Comparison of ENCODE assay signal across 29 mouse cellular contexts in the genomic region with DNA sequence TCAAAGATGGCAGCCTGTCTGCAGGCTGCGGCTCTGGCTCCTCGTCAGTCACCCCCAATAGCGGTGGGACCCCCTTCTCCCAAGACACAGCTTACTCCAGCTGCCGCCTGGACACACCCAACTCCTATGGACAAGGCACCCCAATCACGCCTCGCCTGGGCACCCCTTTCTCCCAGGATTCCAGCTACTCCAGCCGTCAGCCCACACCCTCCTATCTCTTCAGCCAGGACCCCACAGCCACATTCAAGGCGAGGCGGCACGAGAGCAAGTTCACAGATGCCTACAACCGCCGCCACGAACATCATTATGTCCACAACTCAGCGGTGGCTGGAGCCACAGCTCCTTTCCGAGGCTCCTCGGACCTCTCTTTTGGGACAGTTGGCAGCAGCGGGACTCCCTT. TPM values are rescaled to one million over a fixed set of nuclear protein-coding genes. Genes with fewer than 3 reads are reported as not detected.
DNase-seq lines count a peak whose midpoint lies in the region; ATAC-seq and TF ChIP-seq lines count a peak whose summit lies in the region.
"Had no signal": no experiment of that assay in that cellular context is flagged by ENCODE, and none has a peak within 500 bp of the region (broad histone marks: within the 10 kb centered on the region; RNA-seq: fewer than 3 reads in every experiment).

No protein-coding gene starts in this region.

- ATAC-seq in hindbrain, embryonic 12.5 days (ENCODE audit: low FRiP score): no peak
- ATAC-seq in hindbrain, embryonic 11.5 days (ENCODE audit: low FRiP score): no peak
- ATAC-seq in midbrain, embryonic 13.5 days: no peak
- ATAC-seq in midbrain, embryonic 14.5 days (ENCODE audit: low FRiP score, low TSS enrichment): no peak
- ATAC-seq in G1E (ENCODE audit: extremely low read depth, insufficient number of reproducible peaks, low FRiP score, poor library complexity, severe bottlenecking): no peak
- ATAC-seq: forebrain, postnatal 0 days; intestine, embryonic 15.5 days had no signal

- TF ChIP-seq CTCF in G1E (IDR thresholded peaks at IDR 0.05; ENCODE audit: low read depth, low read length): no peak

- peaks cover 74% of the 10 kb centered on the region for H3K4me1 ChIP-seq in hindbrain, embryonic 12.5 days
- H3K4me1 ChIP-seq in hindbrain, embryonic 11.5 days (replicated peaks; ENCODE audit: control insufficient read depth, insufficient read depth, low read length): peaks cover 21% of the 10 kb centered on the region
- H3K4me1 ChIP-seq in midbrain, embryonic 13.5 days (replicated peaks): peaks cover 80% of the 10 kb centered on the region
- peaks cover 52% of the 10 kb centered on the region for H3K4me1 ChIP-seq in midbrain, embryonic 14.5 days (ENCODE audit: control insufficient read depth, insufficient read depth, low read length)
- peaks cover 90% of the 10 kb centered on the region for H3K4me1 ChIP-seq in G1E (ENCODE audit: insufficient read depth, low read depth, low read length)

- H3K27ac ChIP-seq in hindbrain, embryonic 12.5 days: no peak overlapping the region
- H3K27ac ChIP-seq in hindbrain, embryonic 11.5 days (ENCODE audit: low read depth, low read length): no peak overlapping the region
- 0 out of 2 replicates have a peak overlapping the region, but pooled peaks have one; percentile 2 for H3K27ac ChIP-seq in midbrain, embryonic 13.5 days
- H3K27ac ChIP-seq in midbrain, embryonic 14.5 days (replicated peaks; ENCODE audit: low read depth, low read length): no peak overlapping the region
- H3K27ac ChIP-seq: hindbrain, embryonic 15.5 days; stomach, embryonic 15.5 days had no signal

- no peaks in the 10 kb centered on the region for H3K9me3 ChIP-seq in hindbrain, embryonic 12.5 days (replicated peaks)
- no peaks in the 10 kb centered on the region for H3K9me3 ChIP-seq in hindbrain, embryonic 11.5 days (ENCODE audit: control insufficient read depth, low read length)
- H3K9me3 ChIP-seq in midbrain, embryonic 13.5 days: no peaks in the 10 kb centered on the region
- no peaks in the 10 kb centered on the region for H3K9me3 ChIP-seq in midbrain, embryonic 14.5 days (ENCODE audit: control insufficient read depth, low read length)
- H3K9me3 ChIP-seq in G1E (replicated peaks): no peaks in the 10 kb centered on the region
- H3K9me3 ChIP-seq: hindbrain, embryonic 15.5 days; intestine, embryonic 15.5 days; limb, embryonic 15.5 days; liver, embryonic 15.5 days; stomach, embryonic 15.5 days had no signal

- peak; percentile 56 for DNase-seq in cerebellum, adult 9-11 months
- no peak for DNase-seq in cerebellum, postnatal 10 days
- DNase-seq in hindbrain, embryonic 11.5 days (ENCODE audit: low spot score): no peak
- no peak for DNase-seq in midbrain, embryonic 14.5 days
- DNase-seq in G1E (ENCODE audit: low spot score): no peak
- DNase-seq in layer of hippocampus, adult 18-20 months (ENCODE audit: low spot score in 2 of 2): no peak
- DNase-seq: adrenal gland, adult 8-10 months; forebrain, postnatal 0 days; heart, postnatal 14 days; kidney, adult 2 months; kidney, postnatal 36 days; lung, embryonic 14.5 days; lung, postnatal 14 days; right cerebral cortex, postnatal 25 days had no signal

- no peaks in the 10 kb centered on the region for H3K27me3 ChIP-seq in hindbrain, embryonic 12.5 days
- no peaks in the 10 kb centered on the region for H3K27me3 ChIP-seq in hindbrain, embryonic 11.5 days (ENCODE audit: control insufficient read depth, insufficient read depth, low read length)
- no peaks in the 10 kb centered on the region for H3K27me3 ChIP-seq in midbrain, embryonic 13.5 days
- no peaks in the 10 kb centered on the region for H3K27me3 ChIP-seq in midbrain, embryonic 14.5 days (ENCODE audit: control insufficient read depth, insufficient read depth, low read length)
- no peaks in the 10 kb centered on the region for H3K27me3 ChIP-seq in G1E (ENCODE audit: insufficient read depth, low read length)
- H3K27me3 ChIP-seq: hindbrain, embryonic 15.5 days; intestine, embryonic 15.5 days; limb, embryonic 15.5 days; liver, embryonic 15.5 days; stomach, embryonic 15.5 days had no signal

- H3K4me2 ChIP-seq in hindbrain, embryonic 12.5 days (replicated peaks): no peak overlapping the region
- H3K4me2 ChIP-seq in hindbrain, embryonic 11.5 days (replicated peaks; ENCODE audit: low read depth, low read length): no peak overlapping the region
- no peak overlapping the region for H3K4me2 ChIP-seq in midbrain, embryonic 13.5 days (replicated peaks)
- no peak overlapping the region for H3K4me2 ChIP-seq in midbrain, embryonic 14.5 days (ENCODE audit: low read length)
- H3K4me2 ChIP-seq: hindbrain, embryonic 15.5 days; intestine, embryonic 15.5 days; limb, embryonic 15.5 days; lung, embryonic 14.5 days; stomach, embryonic 15.5 days had no signal

- WGBS in hindbrain, embryonic 12.5 days: 84% methylated on average over 17 of the region's 17 CpGs
- 84% methylated on average over 17 of the region's 17 CpGs for WGBS in hindbrain, embryonic 11.5 days
- WGBS in midbrain, embryonic 13.5 days: 86% methylated on average over 17 of the region's 17 CpGs
- WGBS in midbrain, embryonic 14.5 days: 86% methylated on average over 17 of the region's 17 CpGs

- no peak overlapping the region for H3K4me3 ChIP-seq in hindbrain, embryonic 12.5 days
- H3K4me3 ChIP-seq in hindbrain, embryonic 11.5 days (ENCODE audit: low read depth, low read length): no peak overlapping the region
- H3K4me3 ChIP-seq in midbrain, embryonic 13.5 days (replicated peaks): no peak overlapping the region
- H3K4me3 ChIP-seq in midbrain, embryonic 14.5 days (replicated peaks; ENCODE audit: low read depth, low read length): no peak overlapping the region
- peak overlapping the region; percentile 55; the same call in 1 of the 2 replicates for H3K4me3 ChIP-seq in G1E (ENCODE audit: low read depth, low read length)
- H3K4me3 ChIP-seq: hindbrain, embryonic 15.5 days; intestine, embryonic 15.5 days; limb, embryonic 15.5 days; liver, embryonic 15.5 days; stomach, embryonic 15.5 days had no signal

- H3K9ac ChIP-seq in hindbrain, embryonic 12.5 days: 0 out of 2 replicates have a peak overlapping the region, but pooled peaks have one; percentile 13
- no peak overlapping the region for H3K9ac ChIP-seq in hindbrain, embryonic 11.5 days (ENCODE audit: low read depth, low read length)
- H3K9ac ChIP-seq in midbrain, embryonic 13.5 days (replicated peaks): no peak overlapping the region
- no peak overlapping the region for H3K9ac ChIP-seq in midbrain, embryonic 14.5 days (replicated peaks; ENCODE audit: low read length)
- H3K9ac ChIP-seq: forebrain, postnatal 0 days; hindbrain, embryonic 15.5 days; intestine, embryonic 15.5 days; limb, embryonic 15.5 days; liver, embryonic 15.5 days; lung, embryonic 14.5 days; stomach, embryonic 15.5 days had no signal

- H3K36me3 ChIP-seq in hindbrain, embryonic 12.5 days: peaks cover 53% of the 10 kb centered on the region
- peaks cover 19% of the 10 kb centered on the region; the same call in 1 of the 2 replicates for H3K36me3 ChIP-seq in hindbrain, embryonic 11.5 days (ENCODE audit: control insufficient read depth, insufficient read depth, low read length)
- peaks cover 56% of the 10 kb centered on the region for H3K36me3 ChIP-seq in midbrain, embryonic 13.5 days
- peaks cover 57% of the 10 kb centered on the region for H3K36me3 ChIP-seq in midbrain, embryonic 14.5 days (ENCODE audit: control insufficient read depth, insufficient read depth, low read length)
- H3K36me3 ChIP-seq in G1E (replicated peaks): peaks cover 89% of the 10 kb centered on the region

RNA-seq across cellular contexts. Expression of a gene that starts 5.6 kb away (rescaled TPM):
- 13.8 and 14.3 TPM in 2 replicates for polyA plus RNA-seq in hindbrain, embryonic 12.5 days (2016; fragmentation: Nextera tagmentation; extraction: Ambion mirVana)
- 11.0 and 14.2 TPM in 2 replicates for polyA plus RNA-seq in hindbrain, embryonic 11.5 days (2014; fragmentation: Nextera tagmentation; extraction: Ambion mirVana)
- 13.3 and 14.1 TPM in 2 replicates for polyA plus RNA-seq in midbrain, embryonic 13.5 days (2015; fragmentation: Nextera tagmentation; extraction: Ambion mirVana)
- polyA plus RNA-seq in midbrain, embryonic 14.5 days (2014; fragmentation: Nextera tagmentation; extraction: Ambion mirVana): 14.2 and 15.0 TPM in 2 replicates
- total RNA-seq in G1E (2014; fragmentation: Nextera tagmentation) (76.5 and 76.7 TPM in 2 replicates), G1E (2017) (2.1 and 2.3 TPM in 2 replicates)
- 89.4 and 90.6 TPM in 2 replicates for polyA plus RNA-seq in G1E (2012)
- total RNA-seq in layer of hippocampus, adult 18-20 months (2021): 10 to 100 TPM; 34.8 to 37.4 TPM

RNA-seq across cellular contexts. Expression of a gene that starts 15.1 kb away (rescaled TPM):
- polyA plus RNA-seq in hindbrain, embryonic 12.5 days (2016; fragmentation: Nextera tagmentation; extraction: Ambion mirVana): 2.6 and 2.8 TPM in 2 replicates
- 1.7 and 2.0 TPM in 2 replicates for polyA plus RNA-seq in hindbrain, embryonic 11.5 days (2014; fragmentation: Nextera tagmentation; extraction: Ambion mirVana)
- polyA plus RNA-seq in midbrain, embryonic 13.5 days (2015; fragmentation: Nextera tagmentation; extraction: Ambion mirVana): 2.6 and 3.3 TPM in 2 replicates
- polyA plus RNA-seq in midbrain, embryonic 14.5 days (2014; fragmentation: Nextera tagmentation; extraction: Ambion mirVana): 7.1 and 8.9 TPM in 2 replicates
- total RNA-seq in G1E (2014; fragmentation: Nextera tagmentation): not detected in 2 replicates
- total RNA-seq in G1E (2017): 0.52 and 1.7 TPM in 2 replicates
- polyA plus RNA-seq in G1E (2012): 0.26 and 0.59 TPM in 2 replicates
- 10 to 100 TPM; 49.1 to 50.9 TPM for total RNA-seq in layer of hippocampus, adult 18-20 months (2021)

RNA-seq across cellular contexts. Expression of a gene that starts 21.6 kb away (rescaled TPM):
- polyA plus RNA-seq in hindbrain, embryonic 12.5 days (2016; fragmentation: Nextera tagmentation; extraction: Ambion mirVana): 70.2 and 74.6 TPM in 2 replicates
- 73.5 and 78.7 TPM in 2 replicates for polyA plus RNA-seq in hindbrain, embryonic 11.5 days (2014; fragmentation: Nextera tagmentation; extraction: Ambion mirVana)
- polyA plus RNA-seq in midbrain, embryonic 13.5 days (2015; fragmentation: Nextera tagmentation; extraction: Ambion mirVana): 72.2 and 74.0 TPM in 2 replicates
- polyA plus RNA-seq in midbrain, embryonic 14.5 days (2014; fragmentation: Nextera tagmentation; extraction: Ambion mirVana): 51.3 and 61.2 TPM in 2 replicates
- total RNA-seq in G1E (2014; fragmentation: Nextera tagmentation): 11.6 and 24.2 TPM in 2 replicates
- 22.8 and 25.4 TPM in 2 replicates for total RNA-seq in G1E (2017)
- 50.1 and 65.2 TPM in 2 replicates for polyA plus RNA-seq in G1E (2012)
- total RNA-seq in layer of hippocampus, adult 18-20 months (2021): 10 to 100 TPM; 26.5 to 31.5 TPM

RNA-seq across cellular contexts. Expression of a gene that starts 35.0 kb away (rescaled TPM):
- not detected in 2 replicates for polyA plus RNA-seq in hindbrain, embryonic 12.5 days (2016; fragmentation: Nextera tagmentation; extraction: Ambion mirVana)
- polyA plus RNA-seq in hindbrain, embryonic 11.5 days (2014; fragmentation: Nextera tagmentation; extraction: Ambion mirVana): not detected in 2 replicates
- polyA plus RNA-seq in midbrain, embryonic 13.5 days (2015; fragmentation: Nextera tagmentation; extraction: Ambion mirVana): not detected in 2 replicates
- polyA plus RNA-seq in midbrain, embryonic 14.5 days (2014; fragmentation: Nextera tagmentation; extraction: Ambion mirVana): not detected in 2 replicates
- not detected in 2 replicates for total RNA-seq in G1E (2014; fragmentation: Nextera tagmentation)
- not detected in 2 replicates for total RNA-seq in G1E (2017)
- polyA plus RNA-seq in G1E (2012): not detected in 2 replicates
- total RNA-seq in layer of hippocampus, adult 18-20 months (2021): not detected
- total RNA-seq: forebrain, postnatal 0 days; layer of hippocampus, adult 8-10 months; layer of hippocampus, postnatal 25 days; left cerebral cortex, adult 8-10 months; left cerebral cortex, postnatal 36 days; neutrophil, adult 5-6 weeks had no signal
- polyA plus RNA-seq: cerebellum, adult 2 months; embryonic facial prominence, embryonic 11.5 days; forebrain, postnatal 0 days; heart, embryonic 14.5 days; hindbrain, embryonic 15.5 days; limb, embryonic 15.5 days; lung, embryonic 14.5 days had no signal
